Mouse (Mus musculus) ES-E14 (cell line): ENCODE measurements around the gene Zfp988.
"Not testable (repeated sequence)": the region's sequence is repeated elsewhere in the genome, so short reads cannot be mapped to it uniquely, and the experiment has no call there.

ENCODE experiments used
- CHD2 ChIP-seq: IDR thresholded peaks from 2 replicates; pipeline ENCODE4 v1.6.1; 2014; ENCODE audit warnings: mild to moderate bottlenecking, low read depth, low read length, inconsistent platforms
- HCFC1 ChIP-seq: IDR thresholded peaks from 2 replicates; pipeline ENCODE4 v1.6.1; 2012; ENCODE audit warnings: low read length, inconsistent platforms, borderline replicate concordance; ENCODE audit not compliant: insufficient read depth
- MAFK ChIP-seq: IDR thresholded peaks from 2 replicates; pipeline ENCODE4 v1.6.1; 2014; ENCODE audit warnings: mild to moderate bottlenecking, low read depth, low read length, inconsistent platforms; ENCODE audit not compliant: insufficient read depth
- ZC3H11A ChIP-seq: IDR thresholded peaks from 2 replicates; pipeline ENCODE4 v1.6.1; 2012; ENCODE audit warnings: low read depth, mild to moderate bottlenecking, inconsistent platforms, low read length, borderline replicate concordance
- ZNF384 ChIP-seq: IDR thresholded peaks from 2 replicates; pipeline ENCODE4 v1.6.1; 2012; ENCODE audit warnings: low read depth, low read length, inconsistent platforms

- not testable (repeated sequence) for TF ChIP-seq CHD2, ZNF384, MAFK, HCFC1, ZC3H11A
Measured at GRCm38 (mm10) chr4:147350541-147350940, 45.1 kb downstream of the Zfp988 start.
